Mouse (Mus musculus): Measurements from ENCODE around the gene Vdac2. TPM values are rescaled to one million over a fixed set of nuclear protein-coding genes. Genes with fewer than 3 reads are reported as not detected.

Vdac2 gene
- polyA plus RNA-seq, 1 experiment from 2014 or later: 198 TPM

DNA sequence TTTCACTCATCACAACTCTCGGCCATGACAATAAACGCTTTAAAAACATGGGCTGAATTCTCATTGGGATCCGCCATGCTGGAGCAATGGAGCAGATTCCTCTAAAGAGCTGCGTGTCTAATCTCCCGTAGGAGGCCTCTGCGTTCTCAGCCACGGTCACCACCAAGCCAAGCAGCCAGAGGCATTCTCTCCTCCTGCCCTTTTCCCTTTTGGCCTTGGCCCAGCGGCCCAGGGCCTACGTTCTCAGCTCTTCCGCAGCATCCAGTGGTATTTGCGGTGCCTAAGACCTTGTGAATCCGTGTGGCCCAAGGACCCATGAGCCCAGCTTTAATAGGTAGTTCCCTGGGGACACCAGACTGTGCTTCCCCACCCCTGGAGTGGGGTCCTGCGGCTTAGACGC, 31.8 kb downstream of the Vdac2 start:
- Histone ChIP-seq H3K4me2 (no peak overlapping the region), H3K27ac (no peak overlapping the region), H3K36me3 (no peaks in the 10 kb centered on the region), H3K27me3 (replicated peaks) (peaks cover 5% of the 10 kb centered on the region; the same call in 1 of the 2 replicates), H3K9me3 (replicated peaks) (no peaks in the 10 kb centered on the region), H3K4me3 (no peak overlapping the region), H3K4me1 (peaks cover 31% of the 10 kb centered on the region), H3K9ac (no peak overlapping the region)
- no peak for ATAC-seq
- WGBS (ENCODE audit: insufficient replicate concordance): 74% methylated on average over 14 of the region's 14 CpGs

DNA sequence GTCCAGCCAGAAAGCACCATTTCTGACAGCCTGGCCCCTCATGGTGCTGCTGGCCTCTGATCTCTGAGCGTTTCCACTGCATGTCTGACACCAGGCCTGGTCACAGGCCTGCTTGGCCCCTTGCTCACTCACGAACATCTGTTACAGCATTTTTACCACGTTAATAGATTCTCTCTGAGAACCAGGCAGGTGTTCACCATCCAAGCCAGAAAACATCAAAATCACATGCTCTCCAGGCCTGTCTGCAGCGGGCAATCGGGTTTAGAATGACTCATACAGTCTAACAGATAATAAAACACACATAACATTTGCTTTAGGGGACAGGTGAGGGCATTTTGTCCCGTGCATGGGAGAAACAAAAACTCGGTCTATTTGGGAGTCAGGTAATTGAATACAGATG, 41.3 kb downstream of the Vdac2 start:
- H3K4me3 ChIP-seq: no peak overlapping the region
- H3K4me2 ChIP-seq: no peak overlapping the region
- H3K4me1 ChIP-seq: no peaks in the 10 kb centered on the region
- H3K36me3 ChIP-seq: no peaks in the 10 kb centered on the region
- no peak overlapping the region for H3K9ac ChIP-seq
- H3K27ac ChIP-seq: no peak overlapping the region
- 0 out of 2 replicates have a peak, but pooled peaks cover 4% of the 10 kb centered on the region for H3K27me3 ChIP-seq (replicated peaks)
- 64% methylated on average over 7 of the region's 7 CpGs for WGBS (ENCODE audit: insufficient replicate concordance)
- no peaks in the 10 kb centered on the region for H3K9me3 ChIP-seq (replicated peaks)
- ATAC-seq: no peak

DNA sequence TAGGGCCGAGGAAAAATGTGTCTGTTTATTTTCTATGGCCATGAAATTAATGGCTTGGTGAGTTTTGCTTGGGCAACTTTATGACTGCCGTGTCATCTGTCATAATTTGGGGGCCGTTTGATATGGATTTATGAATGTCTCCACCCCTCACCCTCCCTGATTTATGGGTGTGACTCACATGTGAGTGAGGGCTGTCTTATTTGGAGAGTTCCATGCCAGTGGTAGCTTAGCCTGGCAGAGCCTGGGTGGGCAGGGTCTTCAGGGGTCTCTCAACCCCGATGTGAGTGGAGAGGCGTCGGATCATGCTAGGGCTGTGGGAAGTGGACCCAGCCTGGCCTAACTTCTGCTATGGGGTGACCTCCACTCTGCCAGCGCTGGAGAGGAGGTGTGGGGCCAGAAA, 41.8 kb downstream of the Vdac2 start:
- H3K27ac ChIP-seq: no peak overlapping the region
- H3K9me3 ChIP-seq (replicated peaks): no peaks in the 10 kb centered on the region

DNA sequence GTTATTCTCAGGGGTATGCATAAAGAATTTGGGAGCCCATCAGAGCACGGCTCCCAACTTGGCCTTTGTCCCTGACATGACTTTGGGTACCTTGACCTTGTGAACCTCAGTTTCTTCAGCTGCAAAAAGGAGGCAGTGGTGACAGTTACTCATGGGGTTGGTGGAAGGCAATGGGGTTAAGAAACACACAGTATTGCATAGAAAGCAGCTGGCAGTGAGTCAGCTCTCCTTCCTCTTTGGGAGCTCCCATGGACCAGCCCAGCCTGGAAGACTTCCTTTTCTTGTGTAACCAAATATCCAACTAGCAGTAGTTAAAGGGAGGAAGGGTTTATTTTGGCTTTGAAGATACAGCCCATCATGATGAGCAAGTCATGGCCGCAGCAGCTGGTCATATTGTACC, 65.4 kb downstream of the Vdac2 start:
- H3K9me3 ChIP-seq (replicated peaks): no peaks in the 10 kb centered on the region
- no peak overlapping the region for H3K9ac ChIP-seq
- no peak overlapping the region for H3K4me3 ChIP-seq
- H3K4me2 ChIP-seq: no peak overlapping the region
- ATAC-seq: no peak
- no peaks in the 10 kb centered on the region for H3K27me3 ChIP-seq (replicated peaks)
- 53% methylated on average over 2 of the region's 2 CpGs for WGBS (ENCODE audit: insufficient replicate concordance)
- no peaks in the 10 kb centered on the region for H3K36me3 ChIP-seq
- H3K27ac ChIP-seq: no peak overlapping the region
- H3K4me1 ChIP-seq: no peaks in the 10 kb centered on the region

More for the DNA sequence above, 41.8 kb downstream of the Vdac2 start:
- ATAC-seq: no peak
- Histone ChIP-seq H3K4me3 (no peak overlapping the region), H3K9ac (no peak overlapping the region), H3K36me3 (no peaks in the 10 kb centered on the region), H3K4me2 (no peak overlapping the region), H3K4me1 (no peaks in the 10 kb centered on the region), H3K27me3 (replicated peaks) (0 out of 2 replicates have a peak, but pooled peaks cover 4% of the 10 kb centered on the region)
- 79% methylated on average over 7 of the region's 7 CpGs for WGBS (ENCODE audit: insufficient replicate concordance)

DNA sequence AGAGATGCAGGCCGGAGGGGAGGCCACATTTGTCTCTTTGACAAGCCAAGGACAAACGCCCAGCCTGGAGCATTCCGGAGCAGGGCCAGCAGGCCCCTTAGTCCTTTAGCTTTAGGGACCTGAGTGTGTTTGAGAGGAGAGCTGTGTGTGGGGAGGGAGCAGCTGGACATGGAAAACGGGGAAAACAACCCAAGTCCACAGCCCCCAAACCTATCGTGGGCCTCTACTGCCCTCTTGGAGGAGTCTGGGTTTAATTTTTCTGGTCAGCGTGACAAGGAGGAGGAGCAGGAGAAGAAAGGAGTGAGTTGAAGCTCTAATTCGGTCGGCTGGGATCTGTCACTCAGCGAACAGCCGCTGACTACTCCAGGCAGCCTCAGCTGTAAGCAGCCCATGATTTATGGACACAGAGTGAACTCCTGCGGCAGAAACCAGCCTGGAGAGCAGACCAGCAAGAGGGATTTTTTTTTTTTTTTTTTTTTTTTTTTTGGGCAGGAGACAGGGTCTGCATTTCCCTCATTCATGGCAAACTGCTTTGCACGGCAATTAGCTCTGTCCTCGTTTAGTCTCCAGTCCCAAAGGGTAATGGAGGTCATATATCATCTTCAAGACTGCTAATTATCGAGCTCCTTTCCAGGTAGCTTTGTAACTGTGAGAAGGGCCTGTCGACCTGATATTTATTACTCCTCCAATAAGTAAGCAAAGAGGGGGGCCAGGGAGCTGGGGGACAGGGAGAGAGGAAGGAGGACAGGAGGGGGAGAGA, 66.7 kb downstream of the Vdac2 start:
- Histone ChIP-seq H3K4me3 (no peak overlapping the region), H3K27me3 (replicated peaks) (no peaks in the 10 kb centered on the region), H3K4me1 (no peaks in the 10 kb centered on the region), H3K36me3 (no peaks in the 10 kb centered on the region), H3K9me3 (replicated peaks) (no peaks in the 10 kb centered on the region), H3K9ac (no peak overlapping the region), H3K4me2 (no peak overlapping the region), H3K27ac (no peak overlapping the region)
- WGBS (ENCODE audit: insufficient replicate concordance): 48% methylated on average over 15 of the region's 15 CpGs
- no peak for ATAC-seq

DNA sequence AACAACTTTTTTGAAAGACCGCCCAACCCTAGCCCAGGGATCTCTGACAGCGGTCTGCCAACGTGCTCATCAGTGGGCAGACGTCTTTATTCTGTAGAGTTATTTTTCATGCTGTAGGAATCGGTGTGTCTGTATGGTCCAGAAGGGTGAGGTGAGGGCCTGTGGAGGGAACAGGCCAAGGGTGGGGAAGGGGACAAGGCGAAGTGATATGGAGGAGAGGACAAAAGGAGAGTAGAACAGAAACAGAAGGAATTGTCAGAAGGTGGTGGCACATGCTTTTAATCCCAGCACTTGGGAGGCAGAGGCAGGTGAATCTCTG, 67.3 kb downstream of the Vdac2 start:
- H3K27ac ChIP-seq: no peak overlapping the region
- H3K4me1 ChIP-seq: no peaks in the 10 kb centered on the region
- H3K9me3 ChIP-seq (replicated peaks): no peaks in the 10 kb centered on the region
- no peak for ATAC-seq
- WGBS (ENCODE audit: insufficient replicate concordance): 62% methylated on average over 6 of the region's 6 CpGs
- H3K4me3 ChIP-seq: no peak overlapping the region
- H3K4me2 ChIP-seq: no peak overlapping the region
- H3K9ac ChIP-seq: no peak overlapping the region
- no peaks in the 10 kb centered on the region for H3K36me3 ChIP-seq
- no peaks in the 10 kb centered on the region for H3K27me3 ChIP-seq (replicated peaks)

Other genes starting within 250 kb of the Vdac2 start
- gene Dupd1, start 110.7 kb upstream of the Vdac2 start, polyA plus RNA-seq (2016; fragmentation: Nextera tagmentation; extraction: Ambion mirVana): not detected in 2 replicates
- gene Samd8, start 74.7 kb upstream of the Vdac2 start, polyA plus RNA-seq (2016; fragmentation: Nextera tagmentation; extraction: Ambion mirVana): 4.1 and 5.3 TPM in 2 replicates
- gene Dusp13, start 74.1 kb upstream of the Vdac2 start, polyA plus RNA-seq (2016; fragmentation: Nextera tagmentation; extraction: Ambion mirVana): not detected in 2 replicates
- 35.7 and 41.3 TPM in 2 replicates for gene Comtd1, start 23.7 kb downstream of the Vdac2 start, polyA plus RNA-seq (2016; fragmentation: Nextera tagmentation; extraction: Ambion mirVana)
- gene Zfp503, start 164.4 kb downstream of the Vdac2 start, polyA plus RNA-seq (2016; fragmentation: Nextera tagmentation; extraction: Ambion mirVana): 2.8 and 4.0 TPM in 2 replicates
- 0.23 and 0.49 TPM in 2 replicates for gene Lrmda, start 194.5 kb downstream of the Vdac2 start, polyA plus RNA-seq (2016; fragmentation: Nextera tagmentation; extraction: Ambion mirVana)